Mouse (Mus musculus) MEL (cell line): Measurements from ENCODE around the gene Abhd8. TPM values are rescaled to one million over a fixed set of nuclear protein-coding genes. Genes with fewer than 3 reads are reported as not detected.
A peak's percentile ranks its signal among the peaks of the same experiment; 100 is the strongest.

ENCODE experiments used
- DNase-seq: peaks from one replicate; pipeline ENCODE4 v3.0.0; 2011; ENCODE audit warnings: low read depth, low spot score
- H3K27ac ChIP-seq: 2 replicates; pipeline ENCODE4 v1.5.1; 2012; ENCODE audit warnings: low read depth, mild to moderate bottlenecking, control low read depth, low read length, moderate library complexity; ENCODE audit not compliant: control insufficient read depth
- H3K27me3 ChIP-seq, 2 experiments: fragments of 150-350 bp in 1 of 2; sonication (generic) in 1 of 2; 2 replicates each; pipeline ENCODE4 v1.6.1; 2012; ENCODE audit warnings: low read length in 2 of 2, mild to moderate bottlenecking in 2 of 2, improper control_type of control experiment in 1 of 2, moderate library complexity in 1 of 2; ENCODE audit not compliant: insufficient read depth in 2 of 2, control insufficient read depth in 1 of 2
- H3K36me3 ChIP-seq, 2 experiments: 2 replicates each; pipeline ENCODE4 v1.6.1; 2012 to 2014; ENCODE audit warnings: low read length in 2 of 2, improper control_type of control experiment in 1 of 2, inconsistent platforms in 1 of 2, mild to moderate bottlenecking in 1 of 2; ENCODE audit not compliant: insufficient read depth in 2 of 2, control insufficient read depth in 1 of 2
- H3K4me1 ChIP-seq, 2 experiments: fragments of 150-350 bp in 1 of 2; sonication (generic) in 1 of 2; 2 replicates each; pipeline ENCODE4 v1.6.1; 2012; ENCODE audit warnings: low read length in 2 of 2, improper control_type of control experiment in 1 of 2, mild to moderate bottlenecking in 1 of 2; ENCODE audit not compliant: insufficient read depth in 2 of 2, control insufficient read depth in 1 of 2
- H3K4me3 ChIP-seq, 2 experiments: fragments of 150-350 bp in 1 of 2; sonication (generic) in 1 of 2; 2 replicates each; pipeline ENCODE4 v1.5.1; 2012; ENCODE audit warnings: low read depth in 2 of 2, low read length in 2 of 2, mild to moderate bottlenecking in 2 of 2, moderate library complexity in 2 of 2, control low read depth in 1 of 2, improper control_type of control experiment in 1 of 2; ENCODE audit not compliant: control insufficient read depth in 1 of 2, insufficient read depth in 1 of 2
- H3K79me2 ChIP-seq: 2 replicates; pipeline ENCODE4 v1.6.1; 2012; ENCODE audit warnings: mild to moderate bottlenecking, low read length, moderate library complexity; ENCODE audit not compliant: control insufficient read depth, poor library complexity, insufficient read depth
- H3K9ac ChIP-seq: 2 replicates; pipeline ENCODE4 v1.6.1; 2012; ENCODE audit warnings: low read depth, mild to moderate bottlenecking, control low read depth, low read length, moderate library complexity; ENCODE audit not compliant: control insufficient read depth, poor library complexity, severe bottlenecking
- H3K9me3 ChIP-seq: fragments of 150-350 bp; sonication (generic); replicated peaks from 2 replicates; pipeline ENCODE4 v1.6.1; 2012; ENCODE audit warnings: mild to moderate bottlenecking, low read length, improper control_type of control experiment, moderate library complexity; ENCODE audit not compliant: insufficient read depth
- CHD1 ChIP-seq: IDR thresholded peaks from 2 replicates; pipeline ENCODE4 v1.6.1; 2012; ENCODE audit warnings: low read depth, mild to moderate bottlenecking, inconsistent platforms, low read length, improper control_type of control experiment
- CHD2 ChIP-seq: IDR thresholded peaks from 2 replicates; pipeline ENCODE4 v1.6.1; 2011; ENCODE audit warnings: low read length, improper control_type of control experiment
- E2F4 ChIP-seq: IDR thresholded peaks from 2 replicates; pipeline ENCODE4 v1.6.1; 2011; ENCODE audit warnings: low read depth, low read length, improper control_type of control experiment, borderline replicate concordance
- ELF1 ChIP-seq: IDR thresholded peaks from 2 replicates; pipeline ENCODE4 v1.6.1; 2014; ENCODE audit warnings: low read depth, mild to moderate bottlenecking, inconsistent platforms, low read length, improper control_type of control experiment, moderate library complexity
- EP300 ChIP-seq, 2 experiments: IDR thresholded peaks; 2 replicates each; pipeline ENCODE4 v1.6.1; 2011; ENCODE audit warnings: improper control_type of control experiment in 2 of 2, low read length in 2 of 2, low read depth in 1 of 2, mild to moderate bottlenecking in 1 of 2
- GABPA ChIP-seq: IDR thresholded peaks from 2 replicates; pipeline ENCODE4 v1.6.1; 2012; ENCODE audit warnings: low read depth, mild to moderate bottlenecking, inconsistent platforms, low read length, improper control_type of control experiment, moderate library complexity
- GATA1 ChIP-seq: IDR thresholded peaks from 2 replicates; pipeline ENCODE4 v1.6.1; 2011; ENCODE audit warnings: low read depth, low read length, improper control_type of control experiment
- HCFC1 ChIP-seq: IDR thresholded peaks from 2 replicates; pipeline ENCODE4 v1.6.1; 2012; ENCODE audit warnings: low read depth, mild to moderate bottlenecking, inconsistent platforms, low read length, improper control_type of control experiment, moderate library complexity
- JUND ChIP-seq: IDR thresholded peaks from 2 replicates; pipeline ENCODE4 v1.6.1; 2011; ENCODE audit warnings: low read depth, mild to moderate bottlenecking, improper control_type of control experiment, low read length
- KAT2A ChIP-seq: conservative IDR thresholded peaks from 2 replicates; pipeline ENCODE4 v1.6.1; 2012; ENCODE audit warnings: low read depth, low read length, improper control_type of control experiment, inconsistent platforms
- MAFK ChIP-seq: IDR thresholded peaks from 2 replicates; pipeline ENCODE4 v1.6.1; 2011; ENCODE audit warnings: low read depth, mild to moderate bottlenecking, low read length, improper control_type of control experiment, borderline replicate concordance
- MAZ ChIP-seq: IDR thresholded peaks from 2 replicates; pipeline ENCODE4 v1.6.1; 2012; ENCODE audit warnings: low read depth, mild to moderate bottlenecking, inconsistent platforms, low read length, improper control_type of control experiment
- MEF2A ChIP-seq: IDR thresholded peaks from 2 replicates; pipeline ENCODE4 v1.6.1; 2014; ENCODE audit warnings: low read depth, mild to moderate bottlenecking, inconsistent platforms, low read length, improper control_type of control experiment; ENCODE audit not compliant: poor library complexity, insufficient replicate concordance, severe bottlenecking; ENCODE audit errors: extremely low read depth
- MXI1 ChIP-seq: IDR thresholded peaks from 2 replicates; pipeline ENCODE4 v1.6.1; 2011; ENCODE audit warnings: mild to moderate bottlenecking, low read depth, low read length, improper control_type of control experiment
- MYC ChIP-seq: IDR thresholded peaks from 2 replicates; pipeline ENCODE4 v1.6.1; 2011; ENCODE audit warnings: low read depth, mild to moderate bottlenecking, low read length, improper control_type of control experiment, moderate library complexity
- NRF1 ChIP-seq: IDR thresholded peaks from 2 replicates; pipeline ENCODE4 v1.6.1; 2014; ENCODE audit warnings: low read depth, mild to moderate bottlenecking, inconsistent platforms, low read length, improper control_type of control experiment, moderate library complexity; ENCODE audit not compliant: poor library complexity, insufficient read depth, severe bottlenecking
- POLR2AphosphoS5 ChIP-seq: IDR thresholded peaks from 2 replicates; pipeline ENCODE4 v1.6.1; 2012; ENCODE audit warnings: low read depth, borderline replicate concordance, mild to moderate bottlenecking, inconsistent platforms, low read length, moderate library complexity, mixed read lengths
- RAD21 ChIP-seq: IDR thresholded peaks from 2 replicates; pipeline ENCODE4 v1.6.1; 2011; ENCODE audit warnings: mild to moderate bottlenecking, low read depth, low read length, improper control_type of control experiment
- SIN3A ChIP-seq: IDR thresholded peaks from 2 replicates; pipeline ENCODE4 v1.6.1; 2012; ENCODE audit warnings: low read length, improper control_type of control experiment, inconsistent platforms
- SMC3 ChIP-seq: IDR thresholded peaks from 2 replicates; pipeline ENCODE4 v1.6.1; 2011; ENCODE audit warnings: low read depth, low read length, improper control_type of control experiment
- TAL1 ChIP-seq: IDR thresholded peaks from 2 replicates; pipeline ENCODE4 v1.6.1; 2012; ENCODE audit warnings: mild to moderate bottlenecking, inconsistent platforms, low read length, moderate library complexity, mixed read lengths
- TBP ChIP-seq: IDR thresholded peaks from 2 replicates; pipeline ENCODE4 v1.8.0; 2011; ENCODE audit warnings: low read depth, low read length, improper control_type of control experiment
- UBTF ChIP-seq: IDR thresholded peaks from 2 replicates; pipeline ENCODE4 v1.6.1; 2012; ENCODE audit warnings: low read depth, mild to moderate bottlenecking, inconsistent platforms, low read length, improper control_type of control experiment, moderate library complexity, borderline replicate concordance; ENCODE audit not compliant: insufficient read depth
- USF1 ChIP-seq: IDR thresholded peaks from 2 replicates; pipeline ENCODE4 v1.6.1; 2014; ENCODE audit warnings: low read depth, mild to moderate bottlenecking, inconsistent platforms, low read length, improper control_type of control experiment, moderate library complexity
- USF2 ChIP-seq, 2 experiments: IDR thresholded peaks; 2 replicates each; pipeline ENCODE4 v1.6.1; 2011 to 2012; ENCODE audit warnings: improper control_type of control experiment in 2 of 2, low read length in 2 of 2, borderline replicate concordance in 1 of 2, inconsistent platforms in 1 of 2, low read depth in 1 of 2, mild to moderate bottlenecking in 1 of 2; ENCODE audit not compliant: insufficient read depth in 1 of 2
- polyA plus RNA-seq, 2 experiments: library from polyadenylated mRNA; stranded (reverse) in 1 of 2; unstranded in 1 of 2; fragments of >175 nt in 1 of 2; fragments of >200 nt in 1 of 2; gene quantifications; 2 replicates each; pipeline versions ENCODE4 v1.2.1 to v1.2.4; 2012; ENCODE audit warnings: low replicate concordance in 2 of 2, low read depth in 1 of 2; ENCODE audit not compliant: insufficient read length in 2 of 2, insufficient read depth in 1 of 2, missing spikeins in 1 of 2
- total RNA-seq: library from RNA; depleted of rRNA; stranded (reverse); fragments of 300-350 nt; gene quantifications from 2 replicates; pipeline ENCODE4 v1.2.3, GENCODE M21; 2012

Abhd8 gene
- total and polyA plus RNA-seq, 3 experiments, result 28.5 to 39.2 TPM; not detected in 1

- TF ChIP-seq MXI1 (no peak), MYC (no peak), CHD1 (no peak), TAL1 (no peak), GATA1 (no peak), JUND (no peak), USF2 (IDR thresholded peaks at IDR 0.05; ENCODE audit: borderline replicate concordance in 1 of 2, insufficient read depth in 1 of 2, low read depth in 1 of 2, low read length in 2 of 2) (no peak), MAZ (no peak), RAD21 (no peak), MEF2A (no peak), SMC3 (no peak), SIN3A (no peak), GABPA (no peak), UBTF (no peak)
- H3K27me3 ChIP-seq, result no peaks in the 10 kb centered on the region
- H3K4me1 ChIP-seq, result peaks cover 0 to 21% of the 10 kb centered on the region in 2 experiments; a peak in 2 of 4 replicates
- H3K36me3 ChIP-seq, result peaks cover 0 to 11% of the 10 kb centered on the region in 2 experiments; a peak in 1 of 4 replicates
- H3K27ac ChIP-seq, result no peak overlapping the region
- H3K9ac ChIP-seq, result peak overlapping the region; percentile 58
- peak overlapping the region in 1 of 2 experiments; percentile 61; a peak in 2 of 4 replicates for H3K4me3 ChIP-seq
- no peak for DNase-seq
- H3K9me3 ChIP-seq, result no peaks in the 10 kb centered on the region
- peaks cover 22% of the 10 kb centered on the region for H3K79me2 ChIP-seq
Observed at GRCm38 (mm10) chr8:71470146-71470912, 6.9 kb upstream of the Abhd8 start.

GRCm38 (mm10) chr8:71469411-71469810 is 6.0 kb upstream of the Abhd8 start:
- H3K9ac ChIP-seq, result peak overlapping the region; percentile 58
- peak overlapping the region; percentile 61 to 90 for H3K4me3 ChIP-seq
- no peaks in the 10 kb centered on the region for H3K9me3 ChIP-seq
- TF ChIP-seq TBP (no peak), CHD2 (no peak), MAFK (no peak), USF2 (IDR thresholded peaks at IDR 0.05; ENCODE audit: borderline replicate concordance in 1 of 2, insufficient read depth in 1 of 2, low read depth in 1 of 2, low read length in 2 of 2) (no peak), KAT2A (no peak; the same call in 1 of the 2 replicates), HCFC1 (peak; percentile 38; the same call in 1 of the 2 replicates), JUND (no peak), SIN3A (peak; percentile 54), USF1 (no peak), E2F4 (no peak), NRF1 (no peak), POLR2AphosphoS5 (no peak), EP300 (IDR thresholded peaks at IDR 0.05; ENCODE audit: low read depth in 1 of 2, low read length in 2 of 2) (no peak), ELF1 (peak; percentile 68), GATA1 (no peak), RAD21 (no peak)
- H3K27me3 ChIP-seq, result no peaks in the 10 kb centered on the region
- H3K27ac ChIP-seq, result no peak overlapping the region
- DNase-seq, result peak; percentile 53
- peaks cover 0 to 11% of the 10 kb centered on the region in 2 experiments; a peak in 1 of 4 replicates for H3K36me3 ChIP-seq
- H3K4me1 ChIP-seq, result peaks cover 0 to 21% of the 10 kb centered on the region in 2 experiments; a peak in 2 of 4 replicates
- H3K79me2 ChIP-seq, result peaks cover 23% of the 10 kb centered on the region
